ENCODE assay signal across 13 mouse cellular contexts in the genomic region with DNA sequence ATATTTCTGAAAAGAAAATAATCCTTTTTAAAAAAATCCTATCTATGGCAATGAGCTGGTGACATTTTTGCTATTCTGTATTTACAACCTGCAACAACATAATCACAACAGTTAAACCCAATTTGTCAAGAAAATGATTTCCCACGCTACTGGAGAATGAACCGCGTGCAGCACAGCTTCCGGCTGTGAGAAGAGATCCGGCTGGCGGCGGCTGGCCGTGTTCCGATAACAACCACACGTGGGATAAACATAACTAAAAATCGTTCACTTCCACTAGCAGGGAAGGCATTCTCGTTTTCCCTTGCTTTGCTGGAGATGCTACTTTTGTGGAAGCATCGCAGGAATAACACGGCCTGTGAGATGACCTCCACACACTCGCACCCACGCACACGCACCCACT.
"Had no signal": no experiment of that assay in that cellular context is flagged by ENCODE, and none has a peak within 500 bp of the region (broad histone marks: within the 10 kb centered on the region; RNA-seq: fewer than 3 reads in every experiment).

No protein-coding gene starts in this region.

- DNase-seq: liver, embryonic 13.5 days; liver, postnatal 0 days; midbrain, embryonic 14.5 days; retina, postnatal 1 day; right cerebral cortex, postnatal 4 days; spleen, adult 18-20 months; thymus, postnatal 4 days had no signal

- H3K9ac ChIP-seq: intestine, embryonic 15.5 days; limb, embryonic 15.5 days; liver, embryonic 13.5 days; liver, postnatal 0 days; neural tube, embryonic 13.5 days had no signal

- H3K36me3 ChIP-seq: intestine, embryonic 15.5 days; limb, embryonic 15.5 days; liver, embryonic 13.5 days; neural tube, embryonic 13.5 days had no signal

- ATAC-seq: hindbrain, postnatal 0 days; intestine, embryonic 15.5 days; liver, postnatal 0 days had no signal

- H3K27me3 ChIP-seq: intestine, embryonic 15.5 days; liver, embryonic 13.5 days; neural tube, embryonic 13.5 days had no signal

- H3K27ac ChIP-seq: hindbrain, postnatal 0 days; intestine, embryonic 15.5 days; left cerebral cortex, adult 2 months; limb, embryonic 15.5 days; liver, embryonic 13.5 days; macrophage; neural tube, embryonic 13.5 days had no signal

- H3K4me3 ChIP-seq: intestine, embryonic 15.5 days; left cerebral cortex, adult 2 months; limb, embryonic 15.5 days; liver, embryonic 13.5 days; neural tube, embryonic 13.5 days had no signal

- H3K4me2 ChIP-seq: intestine, embryonic 15.5 days; limb, embryonic 15.5 days; liver, embryonic 13.5 days; neural tube, embryonic 13.5 days had no signal

- H3K4me1 ChIP-seq: intestine, embryonic 15.5 days; liver, embryonic 13.5 days had no signal

- H3K9me3 ChIP-seq: intestine, embryonic 15.5 days; limb, embryonic 15.5 days; liver, embryonic 13.5 days; neural tube, embryonic 13.5 days had no signal
